Mouse (Mus musculus): ENCODE measurements around the gene Hdhd3.
A peak's percentile ranks its signal among the peaks of the same experiment; 100 is the strongest.
"Not testable (repeated sequence)": the region's sequence is repeated elsewhere in the genome, so short reads cannot be mapped to it uniquely, and the experiment has no call there.

The Hdhd3 gene

GRCm38 (mm10) chr4:62508839-62509238 is 5.6 kb upstream of the Hdhd3 start:
- peak in 1 of 2 experiments; percentile 55 for DNase-seq

GRCm38 (mm10) chr4:62506798-62507197 is 3.5 kb upstream of the Hdhd3 start:
- peak; percentile 64 to 67 for DNase-seq

GRCm38 (mm10) chr4:62505991-62506390 is 2.7 kb upstream of the Hdhd3 start:
- no peak for DNase-seq

GRCm38 (mm10) chr4:62502969-62503368 is 298 bp downstream of the Hdhd3 start:
- DNase-seq, result no peak

- peak; percentile 94 to 96 for DNase-seq
Observed at GRCm38 (mm10) chr4:62501964-62502732, 1.1 kb downstream of the Hdhd3 start.

GRCm38 (mm10) chr4:62501534-62501933 is 1.7 kb downstream of the Hdhd3 start:
- no peak for DNase-seq

- no peak for DNase-seq
Observed at GRCm38 (mm10) chr4:62500799-62501198, 2.5 kb downstream of the Hdhd3 start.

- DNase-seq, result peak; percentile 56 to 63
Observed at GRCm38 (mm10) chr4:62496815-62497214, 6.5 kb downstream of the Hdhd3 start.

- peak; percentile 47 to 53 for DNase-seq
Observed at GRCm38 (mm10) chr4:62495946-62496345, 7.3 kb downstream of the Hdhd3 start.

- no peak for DNase-seq
Observed at GRCm38 (mm10) chr4:62494230-62494629, 9.0 kb downstream of the Hdhd3 start.

GRCm38 (mm10) chr4:62492682-62493081 is 10.6 kb downstream of the Hdhd3 start:
- peak in 1 of 2 experiments; percentile 53 for DNase-seq

GRCm38 (mm10) chr4:62487914-62488313 is 15.4 kb downstream of the Hdhd3 start:
- DNase-seq, result no peak

GRCm38 (mm10) chr4:62487172-62487571 is 16.1 kb downstream of the Hdhd3 start:
- DNase-seq, result no peak

GRCm38 (mm10) chr4:62486162-62486696 is 17.0 kb downstream of the Hdhd3 start:
- no peak for DNase-seq

- peak in 1 of 2 experiments; percentile 44 for DNase-seq
Observed at GRCm38 (mm10) chr4:62485450-62486161, 17.7 kb downstream of the Hdhd3 start.

GRCm38 (mm10) chr4:62484928-62485327 is 18.3 kb downstream of the Hdhd3 start:
- no peak for DNase-seq

GRCm38 (mm10) chr4:62480709-62481605 is 22.3 kb downstream of the Hdhd3 start:
- peak; percentile 31 to 37 for DNase-seq

GRCm38 (mm10) chr4:62479937-62480708 is 23.1 kb downstream of the Hdhd3 start, which contains the start of gene Bspry:
TSS of gene Bspry (plus strand) at chr4:62480053.
- DNase-seq, result peak; percentile 37 to 39

- not testable (repeated sequence) for DNase-seq
Observed at GRCm38 (mm10) chr4:62479593-62479936, 23.7 kb downstream of the Hdhd3 start.

- DNase-seq, result no peak
Observed at GRCm38 (mm10) chr4:62477542-62478244, 25.6 kb downstream of the Hdhd3 start.

GRCm38 (mm10) chr4:62475793-62476192 is 27.5 kb downstream of the Hdhd3 start:
- no peak for DNase-seq

Measured in cerebellum, postnatal 10 days (tissue).